Mouse (Mus musculus) hindbrain, postnatal 0 days (tissue): ENCODE data around the gene Golt1a. TPM values are rescaled to one million over a fixed set of nuclear protein-coding genes. Genes with fewer than 3 reads are reported as not detected.

ENCODE experiments used
- ATAC-seq: fragments of 200-750 bp; cut with Nextera tagmentation; 2 replicates; pipeline ENCODE4 v1.8.0; 2017; ENCODE audit warnings: mild to moderate bottlenecking, moderate TSS enrichment, moderate library complexity
- DNase-seq: peaks from one replicate; pipeline ENCODE4 v3.0.0-alpha.2; 2015; ENCODE audit warnings: low spot score
- H3K27ac ChIP-seq: fragments of 300-500 bp; sonication (generic); 2 replicates; pipeline ENCODE4 v1.5.1; 2014; ENCODE audit warnings: mild to moderate bottlenecking
- H3K27me3 ChIP-seq: fragments of 300-500 bp; sonication (generic); 2 replicates; pipeline ENCODE4 v1.6.1; 2014; ENCODE audit warnings: low read length, mixed read lengths; ENCODE audit not compliant: insufficient read depth
- H3K36me3 ChIP-seq: fragments of 300-500 bp; sonication (generic); 2 replicates; pipeline ENCODE4 v1.6.1; 2014; ENCODE audit warnings: low read length, mixed read lengths; ENCODE audit not compliant: insufficient read depth
- H3K4me1 ChIP-seq: fragments of 300-500 bp; sonication (generic); 2 replicates; pipeline ENCODE4 v1.6.1; 2014; ENCODE audit warnings: antibody characterized with exemption, low read length, mixed read lengths; ENCODE audit not compliant: insufficient read depth
- H3K4me2 ChIP-seq: fragments of 300-500 bp; sonication (generic); 2 replicates; pipeline ENCODE4 v1.6.1; 2014; ENCODE audit warnings: low read depth, mild to moderate bottlenecking, low read length, moderate library complexity, mixed read lengths
- H3K4me3 ChIP-seq: fragments of 300-500 bp; sonication (generic); 2 replicates; pipeline ENCODE4 v1.5.1; 2014; ENCODE audit warnings: low read length
- H3K9ac ChIP-seq: fragments of 300-500 bp; sonication (generic); replicated peaks from 2 replicates; pipeline ENCODE4 v1.6.1; 2014; ENCODE audit warnings: mild to moderate bottlenecking, low read length, moderate library complexity, mixed read lengths
- H3K9me3 ChIP-seq: fragments of 300-500 bp; sonication (generic); 2 replicates; pipeline ENCODE4 v1.6.1; 2016; ENCODE audit warnings: low read length, mixed read lengths
- CTCF ChIP-seq: IDR thresholded peaks from 2 replicates; pipeline ENCODE4 v1.5.1; 2016; ENCODE audit warnings: antibody characterized with exemption, control low read depth, low read depth
- WGBS: fragments of 180-500 bp; shearing (Covaris S2); extraction: QIAGEN DNeasy Blood & Tissue Kit; methylation state at CpG from one replicate; pipeline ENCODE4 v1.1.7; 2014; 5-methylcytosine and 5-hydroxymethylcytosine counted together
- polyA plus RNA-seq: library from polyadenylated mRNA; unstranded; fragments of >200 nt; fragmentation: Nextera tagmentation; extraction: Ambion mirVana; gene quantifications from 2 replicates; pipeline ENCODE4 v1.2.1, GENCODE M21; 2015
- total RNA-seq: library from RNA; depleted of rRNA; stranded (reverse); fragments of >200 nt; gene quantifications from 2 replicates; pipeline ENCODE4 v1.2.3, GENCODE M21; 2014; rRNA removed

The Golt1a gene
- total and polyA plus RNA-seq, 2 experiments from 2014 or later: 0.08 TPM; not detected in 1

DNA sequence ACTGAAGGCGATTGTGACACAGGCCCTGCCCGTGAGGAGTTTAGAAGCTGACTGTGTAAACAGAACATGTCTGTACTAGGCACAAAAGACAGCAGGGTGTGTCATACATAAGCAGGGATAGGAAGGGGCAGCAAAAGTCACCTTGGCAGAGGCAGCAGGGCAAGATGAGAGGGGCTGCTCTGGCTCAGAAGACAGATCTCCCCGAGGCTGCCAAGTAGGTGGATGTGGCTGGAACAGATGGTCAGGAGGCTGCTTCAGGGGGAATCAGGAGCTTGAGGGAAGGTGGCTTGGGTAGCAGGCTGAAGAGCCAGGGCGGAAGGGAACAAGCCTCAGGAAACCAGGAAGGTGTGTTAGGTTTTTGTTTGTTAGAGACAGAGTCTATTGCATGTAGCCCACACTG, 60.8 kb downstream of the Golt1a start:
- no peak for TF ChIP-seq CTCF
- Histone ChIP-seq H3K27ac (no peak overlapping the region), H3K4me3 (no peak overlapping the region), H3K9ac (no peak overlapping the region), H3K9me3 (no peaks in the 10 kb centered on the region), H3K4me1 (peaks cover 8% of the 10 kb centered on the region), H3K4me2 (no peak overlapping the region), H3K36me3 (no peaks in the 10 kb centered on the region), H3K27me3 (no peaks in the 10 kb centered on the region)
- no peak for DNase-seq
- 56% methylated on average over 4 of the region's 4 CpGs for WGBS
- ATAC-seq: no peak

- Histone ChIP-seq H3K4me1 (peaks cover 8% of the 10 kb centered on the region), H3K9me3 (no peaks in the 10 kb centered on the region), H3K4me2 (no peak overlapping the region), H3K27me3 (no peaks in the 10 kb centered on the region), H3K36me3 (no peaks in the 10 kb centered on the region), H3K4me3 (no peak overlapping the region), H3K9ac (no peak overlapping the region), H3K27ac (no peak overlapping the region)
- WGBS: 82% methylated on average over 6 of the region's 6 CpGs
- TF ChIP-seq CTCF: no peak
- DNase-seq (no peak), ATAC-seq (no peak)
Observed at GRCm38 (mm10) chr1:133371431-133371830, 61.8 kb downstream of the Golt1a start.

GRCm38 (mm10) chr1:133372113-133372512, 62.5 kb downstream of the Golt1a start:
- no peak overlapping the region for H3K4me3 ChIP-seq
- ATAC-seq (no peak), DNase-seq (no peak)
- TF ChIP-seq CTCF: no peak
- H3K36me3 ChIP-seq: no peaks in the 10 kb centered on the region
- H3K4me2 ChIP-seq: no peak overlapping the region
- H3K27ac ChIP-seq: no peak overlapping the region
- no peaks in the 10 kb centered on the region for H3K27me3 ChIP-seq
- peaks cover 7% of the 10 kb centered on the region; the same call in 1 of the 2 replicates for H3K4me1 ChIP-seq
- no peaks in the 10 kb centered on the region for H3K9me3 ChIP-seq
- no peak overlapping the region for H3K9ac ChIP-seq
- WGBS: 71% methylated on average over 8 of the region's 8 CpGs

Other genes with a start within 250 kb of the Golt1a start
- gene Ppp1r15b, start 178.7 kb upstream of the Golt1a start, total RNA-seq: 37.4 and 46.9 TPM in 2 replicates
- 15.9 and 17.0 TPM in 2 replicates for gene Ppp1r15b, start 178.7 kb upstream of the Golt1a start, polyA plus RNA-seq
- gene Plekha6, start 145.6 kb upstream of the Golt1a start, total RNA-seq: 41.0 and 44.1 TPM in 2 replicates
- 9.7 TPM in 2 replicates for gene Plekha6, start 145.6 kb upstream of the Golt1a start, polyA plus RNA-seq
- gene Kiss1, start 12.1 kb downstream of the Golt1a start, total RNA-seq: not detected in 2 replicates
- 1.4 TPM in 1 of 2 replicates, not detected in the other for gene Kiss1, start 12.1 kb downstream of the Golt1a start, polyA plus RNA-seq
- gene Ren1, start 40.7 kb downstream of the Golt1a start, total RNA-seq: 0.58 and 1.1 TPM in 2 replicates
- gene Ren1, start 40.7 kb downstream of the Golt1a start, polyA plus RNA-seq: 1.6 and 1.7 TPM in 2 replicates
- 36.7 and 49.7 TPM in 2 replicates for gene Etnk2, start 53.8 kb downstream of the Golt1a start, total RNA-seq
- 27.4 and 29.6 TPM in 2 replicates for gene Etnk2, start 53.8 kb downstream of the Golt1a start, polyA plus RNA-seq
- 13.1 and 16.8 TPM in 2 replicates for gene Sox13, start 114.6 kb downstream of the Golt1a start, total RNA-seq
- 2.9 and 3.3 TPM in 2 replicates for gene Sox13, start 114.6 kb downstream of the Golt1a start, polyA plus RNA-seq